Mouse (Mus musculus) CH12.LX (cell line): ENCODE measurements at regions not wholly inside any gene's neighbourhood (a gene's known extent, or its start where the extent isn't known, plus 50 kb on each side); places are given as distances from the start of the nearest gene placed in this dataset.

Experiments used
- CHD2 ChIP-seq: IDR thresholded peaks from 2 replicates; pipeline ENCODE4 v1.6.1; 2011; ENCODE audit warnings: low read length, improper control_type of control experiment
- CTCF ChIP-seq, 2 experiments: IDR thresholded peaks in 1 of 2; conservative IDR thresholded peaks in 1 of 2; 2 replicates each; pipeline ENCODE4 v1.5.1; 2011 to 2012; ENCODE audit warnings: low read depth in 2 of 2, low read length in 2 of 2, improper control_type of control experiment in 1 of 2, inconsistent platforms in 1 of 2, mild to moderate bottlenecking in 1 of 2, moderate library complexity in 1 of 2
- IRF4 ChIP-seq: IDR thresholded peaks from 2 replicates; pipeline ENCODE4 v1.6.1; 2014; ENCODE audit warnings: low read depth, mild to moderate bottlenecking, inconsistent platforms, low read length, improper control_type of control experiment
- MAFK ChIP-seq: IDR thresholded peaks from 2 replicates; pipeline ENCODE4 v1.6.1; 2011; ENCODE audit warnings: low read length, improper control_type of control experiment; ENCODE audit not compliant: insufficient replicate concordance
- POLR2A ChIP-seq: IDR thresholded peaks from 2 replicates; pipeline ENCODE4 v1.6.1; 2011; ENCODE audit warnings: low read depth, mild to moderate bottlenecking, improper control_type of control experiment, low read length
- RCOR1 ChIP-seq: conservative IDR thresholded peaks from 2 replicates; pipeline ENCODE4 v1.6.1; 2012; ENCODE audit warnings: low read depth, mild to moderate bottlenecking, inconsistent platforms, low read length, improper control_type of control experiment
- SIN3A ChIP-seq: IDR thresholded peaks from 2 replicates; pipeline ENCODE4 v1.6.1; 2012; ENCODE audit warnings: low read length, improper control_type of control experiment, inconsistent platforms
- ZC3H11A ChIP-seq: IDR thresholded peaks from 2 replicates; pipeline ENCODE4 v1.6.1; 2012; ENCODE audit warnings: low read depth, mild to moderate bottlenecking, inconsistent platforms, low read length, improper control_type of control experiment
- ZNF384 ChIP-seq: IDR thresholded peaks from 2 replicates; pipeline ENCODE4 v1.6.1; 2012; ENCODE audit warnings: low read depth, low read length, improper control_type of control experiment, inconsistent platforms

DNA sequence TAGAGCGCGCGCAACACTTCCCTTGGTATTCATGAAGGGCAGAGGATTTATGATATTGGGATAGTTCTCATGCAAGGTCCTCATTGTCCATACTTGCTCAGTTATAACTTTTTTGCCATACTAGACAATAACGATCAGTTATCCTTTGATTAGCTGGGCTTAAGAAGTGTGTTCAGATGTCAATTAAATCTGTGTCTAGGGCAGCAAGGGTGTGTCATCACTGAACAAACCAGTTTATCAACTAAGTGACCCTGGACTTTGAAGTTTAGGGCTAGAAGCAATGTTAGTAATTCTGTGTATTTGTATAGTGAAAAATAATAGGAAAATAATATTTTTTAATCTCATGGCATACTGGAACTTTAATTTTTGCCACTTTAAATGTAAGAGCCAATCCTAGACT lies 225.3 kb upstream of the Nectin3 start:
- no peak for TF ChIP-seq ZC3H11A
- no peak for TF ChIP-seq CHD2
- TF ChIP-seq ZNF384 = no peak
- no peak for TF ChIP-seq SIN3A
- no peak for TF ChIP-seq IRF4
- no peak for TF ChIP-seq CTCF (conservative IDR thresholded peaks at IDR 0.05 in 1 of 2, IDR thresholded peaks at IDR 0.05 in 1 of 2; ENCODE audit: low read depth in 2 of 2, low read length in 2 of 2)
- TF ChIP-seq MAFK = no peak
- no peak for TF ChIP-seq RCOR1
- no peak for TF ChIP-seq POLR2A
